Mouse (Mus musculus): ENCODE measurements around the gene Aspscr1. TPM values are rescaled to one million over a fixed set of nuclear protein-coding genes. Genes with fewer than 3 reads are reported as not detected.

Gene Aspscr1
- total RNA-seq, 2 experiments from 2014 or later = 63.1 to 70.2 TPM

- ATAC-seq (ENCODE audit: poor library complexity, severe bottlenecking) = no peak
Observed at GRCm38 (mm10) chr11:120711980-120712604, 39.3 kb downstream of the Aspscr1 start.

GRCm38 (mm10) chr11:120712771-120713568 is 40.2 kb downstream of the Aspscr1 start:
- peak; percentile 36 for ATAC-seq (ENCODE audit: poor library complexity, severe bottlenecking)

GRCm38 (mm10) chr11:120713580-120714518 is 41.1 kb downstream of the Aspscr1 start, which contains the start of the genes Cenpx and Lrrc45:
Cenpx (minus strand) TSS chr11:120713738.
Lrrc45 (plus strand) TSS chr11:120713925.
- ATAC-seq (ENCODE audit: poor library complexity, severe bottlenecking) = peak; percentile 96

GRCm38 (mm10) chr11:120714546-120714945 is 41.8 kb downstream of the Aspscr1 start:
- ATAC-seq (ENCODE audit: poor library complexity, severe bottlenecking) = no peak

GRCm38 (mm10) chr11:120715131-120715530 is 42.4 kb downstream of the Aspscr1 start:
- no peak for ATAC-seq (ENCODE audit: poor library complexity, severe bottlenecking)

- no peak for ATAC-seq (ENCODE audit: poor library complexity, severe bottlenecking)
Observed at GRCm38 (mm10) chr11:120719242-120719641, 46.5 kb downstream of the Aspscr1 start.

GRCm38 (mm10) chr11:120719841-120720376 is 47.1 kb downstream of the Aspscr1 start:
- no peak for ATAC-seq (ENCODE audit: poor library complexity, severe bottlenecking)

GRCm38 (mm10) chr11:120720450-120720849 is 47.7 kb downstream of the Aspscr1 start:
- peak; percentile 94 for ATAC-seq (ENCODE audit: poor library complexity, severe bottlenecking)

- ATAC-seq (ENCODE audit: poor library complexity, severe bottlenecking) = peak; percentile 42
Observed at GRCm38 (mm10) chr11:120721124-120722066, 48.6 kb downstream of the Aspscr1 start, which contains the start of gene Rac3. Rac3 (plus strand) TSS chr11:120721470.

GRCm38 (mm10) chr11:120722067-120722630 is 49.4 kb downstream of the Aspscr1 start:
- ATAC-seq (ENCODE audit: poor library complexity, severe bottlenecking) = no peak

GRCm38 (mm10) chr11:120722761-120723382 is 50.1 kb downstream of the Aspscr1 start:
- no peak for ATAC-seq (ENCODE audit: poor library complexity, severe bottlenecking)

- ATAC-seq (ENCODE audit: poor library complexity, severe bottlenecking) = no peak
Observed at GRCm38 (mm10) chr11:120723509-120723908, 50.7 kb downstream of the Aspscr1 start.

- no peak for ATAC-seq (ENCODE audit: poor library complexity, severe bottlenecking)
Observed at GRCm38 (mm10) chr11:120726243-120727168, 53.7 kb downstream of the Aspscr1 start.

- ATAC-seq (ENCODE audit: poor library complexity, severe bottlenecking) = peak; percentile 88
Observed at GRCm38 (mm10) chr11:120727169-120727527, 54.4 kb downstream of the Aspscr1 start, which contains the start of gene Dcxr. Dcxr (minus strand) TSS chr11:120727281.

- ATAC-seq (ENCODE audit: poor library complexity, severe bottlenecking) = no peak
Observed at GRCm38 (mm10) chr11:120727564-120727963, 54.8 kb downstream of the Aspscr1 start.

GRCm38 (mm10) chr11:120728530-120729240 is 55.9 kb downstream of the Aspscr1 start:
- ATAC-seq (ENCODE audit: poor library complexity, severe bottlenecking) = no peak
